Mouse (Mus musculus): ENCODE data around the gene P2ry13. TPM values are rescaled to one million over a fixed set of nuclear protein-coding genes. Genes with fewer than 3 reads are reported as not detected.

P2ry13 gene
- polyA plus RNA-seq, 1 experiment from 2014 or later, result 1.6 TPM

DNA sequence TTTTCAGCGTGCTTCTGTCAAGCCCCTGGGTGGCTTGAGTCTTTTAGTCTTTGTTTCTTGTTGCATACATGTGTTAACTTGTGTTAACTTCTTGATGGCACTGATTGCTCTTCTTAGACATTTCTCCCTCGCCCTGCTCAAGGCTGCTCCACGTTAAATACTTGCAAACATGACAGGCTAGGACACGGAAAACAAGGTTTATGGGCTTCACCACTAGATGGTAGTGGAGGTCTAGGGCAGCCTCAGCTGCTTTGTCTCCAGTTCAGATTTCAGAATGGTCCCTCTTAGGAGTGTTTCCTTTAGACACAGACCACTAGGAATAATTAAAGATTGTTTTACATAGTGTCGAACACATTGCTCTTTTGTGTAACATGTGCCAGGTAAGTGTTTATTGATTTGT lies 35.4 kb downstream of the P2ry13 start:
- peak; percentile 96 for TF ChIP-seq CTCF (IDR thresholded peaks at IDR 0.05; ENCODE audit: low read depth)
- TF ChIP-seq EP300 (optimal IDR thresholded peaks at IDR 0.05), result no peak
- Histone ChIP-seq H3K36me3 (ENCODE audit: control insufficient read depth, insufficient read depth, low read length) (no peaks in the 10 kb centered on the region), H3K27me3 (ENCODE audit: control insufficient read depth, insufficient read depth, low read length) (no peaks in the 10 kb centered on the region), H3K4me3 (ENCODE audit: low read depth, low read length) (no peak overlapping the region), H3K4me1 (replicated peaks; ENCODE audit: control insufficient read depth, insufficient read depth) (no peaks in the 10 kb centered on the region), H3K9me3 (ENCODE audit: control insufficient read depth, low read length) (no peaks in the 10 kb centered on the region), H3K4me2 (replicated peaks; ENCODE audit: low read depth) (no peak overlapping the region), H3K27ac (replicated peaks) (no peak overlapping the region), H3K9ac (ENCODE audit: low read length) (no peak overlapping the region)
- 22% methylated on average over 5 of the region's 5 CpGs for WGBS
- ATAC-seq (ENCODE audit: low FRiP score, low TSS enrichment) (no peak), DNase-seq (ENCODE audit: low spot score) (peak; percentile 24)

DNA sequence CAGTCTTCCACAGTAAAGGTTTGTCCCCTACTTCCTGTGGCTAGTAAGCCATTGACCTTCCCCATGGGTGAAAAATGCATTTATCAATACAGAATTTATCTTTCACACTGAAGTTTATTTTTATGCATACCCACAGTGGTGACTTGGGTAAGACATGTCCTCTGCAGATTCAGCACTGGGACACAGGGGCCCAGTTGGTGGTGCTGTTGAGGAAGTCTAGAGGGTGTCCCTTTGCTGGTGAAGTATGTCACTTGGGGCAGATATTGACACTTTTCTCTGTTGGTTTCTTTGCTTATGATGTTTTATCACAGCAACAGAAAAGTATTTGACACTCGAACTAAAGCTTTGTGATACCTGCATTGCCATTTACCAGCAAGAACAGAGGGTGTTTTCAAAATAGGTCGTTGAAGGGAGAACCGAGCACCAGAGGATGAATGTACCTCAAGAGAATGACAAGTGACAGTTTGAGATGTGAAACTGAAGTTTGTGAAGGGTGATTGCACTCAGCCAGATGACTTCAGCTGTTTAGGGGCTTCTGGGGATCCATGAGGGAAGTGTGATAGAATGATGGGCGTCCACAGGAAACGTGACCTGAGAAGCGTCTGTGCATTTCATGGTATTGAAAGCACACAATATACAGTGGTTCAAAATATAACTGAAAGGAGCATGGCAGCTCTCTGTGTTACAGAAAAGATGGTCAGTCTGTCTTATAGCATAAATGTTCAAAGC lies 36.1 kb downstream of the P2ry13 start:
- H3K9ac ChIP-seq (ENCODE audit: low read length), result no peak overlapping the region
- H3K27me3 ChIP-seq (ENCODE audit: control insufficient read depth, insufficient read depth, low read length), result no peaks in the 10 kb centered on the region
- no peaks in the 10 kb centered on the region for H3K9me3 ChIP-seq (ENCODE audit: control insufficient read depth, low read length)
- no peak for TF ChIP-seq EP300 (optimal IDR thresholded peaks at IDR 0.05)
- TF ChIP-seq CTCF (IDR thresholded peaks at IDR 0.05; ENCODE audit: low read depth), result peak; percentile 25; the same call in 1 of the 2 replicates
- no peak overlapping the region for H3K4me3 ChIP-seq (ENCODE audit: low read depth, low read length)
- no peak overlapping the region for H3K4me2 ChIP-seq (replicated peaks; ENCODE audit: low read depth)
- ATAC-seq (ENCODE audit: low FRiP score, low TSS enrichment) (no peak), DNase-seq (ENCODE audit: low spot score) (no peak)
- H3K27ac ChIP-seq (replicated peaks), result no peak overlapping the region
- 80% methylated on average over 6 of the region's 6 CpGs for WGBS
- no peaks in the 10 kb centered on the region; the same call in 1 of the 2 replicates for H3K4me1 ChIP-seq (replicated peaks; ENCODE audit: control insufficient read depth, insufficient read depth)
- no peaks in the 10 kb centered on the region for H3K36me3 ChIP-seq (ENCODE audit: control insufficient read depth, insufficient read depth, low read length)

DNA sequence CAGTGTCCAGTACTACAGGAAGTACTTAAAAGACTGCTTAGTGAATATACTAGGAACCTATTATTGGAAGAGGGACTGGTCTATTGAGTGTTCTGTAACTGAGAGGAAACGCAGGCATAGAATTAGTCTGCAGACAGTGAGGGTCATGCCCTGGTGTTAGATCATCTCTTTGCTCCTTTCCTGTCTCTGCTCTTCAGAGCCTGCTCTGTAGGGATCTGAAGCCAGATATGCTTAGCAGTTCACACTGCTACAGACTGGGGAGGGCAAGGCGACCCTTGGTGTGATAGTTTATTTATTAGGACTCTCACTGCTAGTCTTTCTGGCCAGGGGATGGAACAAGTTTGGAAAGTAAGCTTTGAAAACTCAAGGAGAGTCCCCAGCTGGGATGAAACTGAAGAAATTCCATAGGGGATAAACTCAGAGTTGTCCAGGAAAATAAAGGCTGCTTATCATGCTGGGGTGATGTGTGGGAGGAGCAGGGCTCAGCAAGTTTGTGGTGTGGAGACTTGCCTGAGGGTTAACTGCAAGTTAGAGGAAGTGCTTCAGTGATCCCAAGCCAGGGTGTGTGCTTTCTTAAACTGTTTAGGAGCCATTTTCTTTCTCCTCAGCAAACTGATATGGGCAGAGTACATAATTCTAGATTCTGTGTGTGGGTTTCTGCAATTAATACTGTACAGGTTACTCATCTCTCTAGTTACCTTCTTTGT lies 40.6 kb downstream of the P2ry13 start:
- no peak for TF ChIP-seq EP300 (optimal IDR thresholded peaks at IDR 0.05)
- TF ChIP-seq CTCF (IDR thresholded peaks at IDR 0.05; ENCODE audit: low read depth), result no peak
- Histone ChIP-seq H3K36me3 (ENCODE audit: control insufficient read depth, insufficient read depth, low read length) (no peaks in the 10 kb centered on the region), H3K27me3 (ENCODE audit: control insufficient read depth, insufficient read depth, low read length) (no peaks in the 10 kb centered on the region), H3K9me3 (ENCODE audit: control insufficient read depth, low read length) (no peaks in the 10 kb centered on the region), H3K9ac (ENCODE audit: low read length) (no peak overlapping the region), H3K4me2 (replicated peaks; ENCODE audit: low read depth) (no peak overlapping the region), H3K27ac (replicated peaks) (peak overlapping the region; percentile 53), H3K4me1 (replicated peaks; ENCODE audit: control insufficient read depth, insufficient read depth) (no peaks in the 10 kb centered on the region; the same call in 1 of the 2 replicates), H3K4me3 (ENCODE audit: low read depth, low read length) (no peak overlapping the region)
- DNase-seq (ENCODE audit: low spot score), result no peak
- ATAC-seq (ENCODE audit: low FRiP score, low TSS enrichment), result peak; percentile 26; the same call in 1 of the 2 replicates
- 31% methylated on average over 2 of the region's 2 CpGs for WGBS

DNA sequence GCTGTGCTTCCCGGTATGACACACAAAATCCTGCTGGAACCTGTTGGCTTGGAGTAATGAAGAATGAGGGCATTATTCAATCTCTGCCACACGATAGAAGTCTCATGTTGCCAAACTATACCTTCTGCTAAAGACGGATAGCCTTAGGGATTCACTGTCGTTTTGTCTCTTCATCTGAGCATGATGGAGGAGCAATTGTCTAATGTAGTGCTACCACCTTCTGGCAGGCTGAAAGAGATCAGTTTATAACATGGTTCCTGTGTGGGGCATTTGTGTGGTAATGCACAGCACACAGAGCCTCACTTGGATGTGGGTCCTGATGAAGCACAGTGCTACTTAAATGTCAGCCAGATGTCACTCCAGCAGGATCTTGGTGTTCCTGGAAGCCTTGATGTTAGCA lies 41.5 kb downstream of the P2ry13 start:
- H3K36me3 ChIP-seq (ENCODE audit: control insufficient read depth, insufficient read depth, low read length), result no peaks in the 10 kb centered on the region
- DNase-seq (ENCODE audit: low spot score) (no peak), ATAC-seq (ENCODE audit: low FRiP score, low TSS enrichment) (no peak)
- H3K9ac ChIP-seq (ENCODE audit: low read length), result no peak overlapping the region
- no peak overlapping the region for H3K4me2 ChIP-seq (replicated peaks; ENCODE audit: low read depth)
- no peaks in the 10 kb centered on the region for H3K9me3 ChIP-seq (ENCODE audit: control insufficient read depth, low read length)
- H3K4me3 ChIP-seq (ENCODE audit: low read depth, low read length), result no peak overlapping the region
- 56% methylated on average over 4 of the region's 4 CpGs for WGBS
- no peaks in the 10 kb centered on the region; the same call in 1 of the 2 replicates for H3K4me1 ChIP-seq (replicated peaks; ENCODE audit: control insufficient read depth, insufficient read depth)
- peak; percentile 48 for TF ChIP-seq CTCF (IDR thresholded peaks at IDR 0.05; ENCODE audit: low read depth)
- no peak for TF ChIP-seq EP300 (optimal IDR thresholded peaks at IDR 0.05)
- no peaks in the 10 kb centered on the region for H3K27me3 ChIP-seq (ENCODE audit: control insufficient read depth, insufficient read depth, low read length)
- H3K27ac ChIP-seq (replicated peaks), result peak overlapping the region; percentile 37

DNA sequence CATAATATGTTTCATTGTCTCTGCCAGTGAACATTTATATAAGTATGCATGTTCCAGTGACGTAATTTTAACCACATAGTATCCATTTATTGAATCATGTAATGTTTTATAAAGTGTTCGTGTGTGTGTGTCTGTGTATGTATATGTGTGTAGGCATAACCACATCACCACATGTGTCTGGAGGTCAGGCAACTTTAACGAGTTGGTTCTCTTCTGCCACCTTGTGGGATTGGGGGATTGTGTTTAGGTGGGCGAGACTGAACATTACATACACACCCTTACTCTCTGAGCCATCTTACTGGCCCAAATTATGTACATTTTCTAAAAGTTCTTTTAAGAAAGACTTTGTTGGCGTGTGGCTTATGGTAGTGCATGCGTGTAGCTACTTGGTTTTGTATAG lies 42.2 kb downstream of the P2ry13 start:
- Histone ChIP-seq H3K4me2 (replicated peaks; ENCODE audit: low read depth) (no peak overlapping the region), H3K27me3 (ENCODE audit: control insufficient read depth, insufficient read depth, low read length) (no peaks in the 10 kb centered on the region), H3K9ac (ENCODE audit: low read length) (no peak overlapping the region), H3K36me3 (ENCODE audit: control insufficient read depth, insufficient read depth, low read length) (no peaks in the 10 kb centered on the region), H3K9me3 (ENCODE audit: control insufficient read depth, low read length) (no peaks in the 10 kb centered on the region), H3K27ac (replicated peaks) (peak overlapping the region; percentile 37), H3K4me3 (ENCODE audit: low read depth, low read length) (no peak overlapping the region), H3K4me1 (replicated peaks; ENCODE audit: control insufficient read depth, insufficient read depth) (no peaks in the 10 kb centered on the region; the same call in 1 of the 2 replicates)
- no peak for ATAC-seq (ENCODE audit: low FRiP score, low TSS enrichment)
- 77% methylated on average over 6 of the region's 6 CpGs for WGBS
- no peak for DNase-seq (ENCODE audit: low spot score)
- TF ChIP-seq CTCF (IDR thresholded peaks at IDR 0.05; ENCODE audit: low read depth) (peak; percentile 42), EP300 (optimal IDR thresholded peaks at IDR 0.05) (no peak)

All from stomach, postnatal 0 days (tissue).